Mouse (Mus musculus): Measurements from ENCODE around the gene Fam214a. TPM values are rescaled to one million over a fixed set of nuclear protein-coding genes. Genes with fewer than 3 reads are reported as not detected.

Fam214a gene
- polyA plus RNA-seq, 1 experiment from 2014 or later = 7.3 TPM

GRCm38 (mm10) chr9:75024089-75024488 is 71.4 kb downstream of the Fam214a start:
- no peak overlapping the region for H3K27ac ChIP-seq
- H3K4me3 ChIP-seq = no peak overlapping the region
- WGBS = 17% methylated on average over 7 of the region's 7 CpGs
- DNase-seq (ENCODE audit: low spot score) = no peak
- H3K36me3 ChIP-seq = peaks cover 18% of the 10 kb centered on the region; the same call in 1 of the 2 replicates
- no peaks in the 10 kb centered on the region for H3K9me3 ChIP-seq
- H3K27me3 ChIP-seq (ENCODE audit: insufficient read depth, poor library complexity, severe bottlenecking) = no peaks in the 10 kb centered on the region
- peaks cover 7% of the 10 kb centered on the region for H3K4me1 ChIP-seq

- no peak overlapping the region for H3K27ac ChIP-seq
- H3K36me3 ChIP-seq = peaks cover 10% of the 10 kb centered on the region; the same call in 1 of the 2 replicates
- no peak overlapping the region for H3K4me3 ChIP-seq
- no peaks in the 10 kb centered on the region for H3K9me3 ChIP-seq
- no peak for DNase-seq (ENCODE audit: low spot score)
- 67% methylated on average over 6 of the region's 6 CpGs for WGBS
- peaks cover 7% of the 10 kb centered on the region for H3K4me1 ChIP-seq
- no peaks in the 10 kb centered on the region for H3K27me3 ChIP-seq (ENCODE audit: insufficient read depth, poor library complexity, severe bottlenecking)
Observed at GRCm38 (mm10) chr9:75025689-75026088, 73.0 kb downstream of the Fam214a start.

DNA sequence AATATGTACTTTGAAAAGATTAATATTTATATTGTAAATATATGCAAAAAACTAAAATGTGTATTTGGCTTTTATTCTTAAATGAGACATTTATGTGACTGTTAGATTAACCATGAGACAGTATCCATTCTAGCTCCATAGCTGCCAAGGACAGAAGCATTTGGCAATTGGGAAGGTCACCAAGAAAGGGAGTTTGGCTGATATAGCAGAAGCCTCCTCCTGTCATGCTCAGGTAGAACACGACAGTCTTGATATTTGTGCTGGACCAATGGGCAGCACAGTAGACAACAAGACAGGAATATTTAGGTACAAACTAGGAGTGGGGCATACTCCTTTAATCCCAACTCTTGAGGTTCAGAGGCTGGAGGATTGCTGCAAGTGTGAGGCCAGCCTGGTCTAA is 79.7 kb downstream of the Fam214a start:
- H3K9me3 ChIP-seq = no peaks in the 10 kb centered on the region
- WGBS = 79% methylated on average over 1 of the region's 1 CpGs
- H3K4me3 ChIP-seq = no peak overlapping the region
- no peaks in the 10 kb centered on the region for H3K27me3 ChIP-seq (ENCODE audit: insufficient read depth, poor library complexity, severe bottlenecking)
- H3K4me1 ChIP-seq = 0 out of 2 replicates have a peak, but pooled peaks cover 4% of the 10 kb centered on the region
- H3K27ac ChIP-seq = no peak overlapping the region
- H3K36me3 ChIP-seq = 0 out of 2 replicates have a peak, but pooled peaks cover 3% of the 10 kb centered on the region
- no peak for DNase-seq (ENCODE audit: low spot score)

- DNase-seq (ENCODE audit: low spot score) = no peak
- H3K9me3 ChIP-seq = no peaks in the 10 kb centered on the region
- WGBS = 58% methylated on average over 7 of the region's 7 CpGs
Observed at GRCm38 (mm10) chr9:75033141-75033540, 80.5 kb downstream of the Fam214a start.

DNA sequence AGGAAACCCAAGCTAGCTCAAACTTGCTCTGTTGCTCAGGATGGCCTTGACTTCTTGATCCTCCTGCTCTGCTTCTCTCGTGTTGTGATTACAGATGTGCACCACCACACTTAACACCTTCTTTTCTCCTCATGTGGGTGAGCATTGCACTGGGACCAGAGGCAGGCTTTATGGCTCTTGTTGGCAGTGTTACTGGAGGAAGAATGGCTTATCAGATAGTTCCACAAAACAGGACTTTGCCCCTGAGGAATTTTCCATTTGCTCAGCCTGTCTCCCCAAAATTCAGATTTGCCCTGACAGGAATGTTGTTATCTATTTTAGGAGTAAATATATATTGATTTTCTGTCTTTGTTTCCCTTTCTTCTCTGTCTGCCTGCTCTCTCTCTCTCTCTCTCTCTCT is 82.0 kb downstream of the Fam214a start:
- WGBS = 27% methylated on average over 1 of the region's 1 CpGs
- Histone ChIP-seq H3K4me1 (peaks cover 13% of the 10 kb centered on the region; the same call in 1 of the 2 replicates), H3K36me3 (no peaks in the 10 kb centered on the region), H3K4me3 (no peak overlapping the region), H3K9me3 (no peaks in the 10 kb centered on the region), H3K27ac (0 out of 2 replicates have a peak overlapping the region, but pooled peaks have one; percentile 16), H3K27me3 (ENCODE audit: insufficient read depth, poor library complexity, severe bottlenecking) (no peaks in the 10 kb centered on the region)
- no peak for DNase-seq (ENCODE audit: low spot score)

More at GRCm38 (mm10) chr9:75033141-75033540, 80.5 kb downstream of the Fam214a start:
- Histone ChIP-seq H3K4me3 (no peak overlapping the region), H3K4me1 (0 out of 2 replicates have a peak, but pooled peaks cover 6% of the 10 kb centered on the region), H3K36me3 (0 out of 2 replicates have a peak, but pooled peaks cover 3% of the 10 kb centered on the region), H3K27ac (no peak overlapping the region), H3K27me3 (ENCODE audit: insufficient read depth, poor library complexity, severe bottlenecking) (no peaks in the 10 kb centered on the region)

- Histone ChIP-seq H3K27me3 (ENCODE audit: insufficient read depth, poor library complexity, severe bottlenecking) (no peaks in the 10 kb centered on the region), H3K4me1 (peaks cover 13% of the 10 kb centered on the region; the same call in 1 of the 2 replicates), H3K4me3 (no peak overlapping the region), H3K36me3 (no peaks in the 10 kb centered on the region), H3K27ac (no peak overlapping the region), H3K9me3 (no peaks in the 10 kb centered on the region)
- WGBS = 71% methylated on average over 4 of the region's 4 CpGs
- DNase-seq (ENCODE audit: low spot score) = no peak
Observed at GRCm38 (mm10) chr9:75035944-75036343, 83.3 kb downstream of the Fam214a start.

DNA sequence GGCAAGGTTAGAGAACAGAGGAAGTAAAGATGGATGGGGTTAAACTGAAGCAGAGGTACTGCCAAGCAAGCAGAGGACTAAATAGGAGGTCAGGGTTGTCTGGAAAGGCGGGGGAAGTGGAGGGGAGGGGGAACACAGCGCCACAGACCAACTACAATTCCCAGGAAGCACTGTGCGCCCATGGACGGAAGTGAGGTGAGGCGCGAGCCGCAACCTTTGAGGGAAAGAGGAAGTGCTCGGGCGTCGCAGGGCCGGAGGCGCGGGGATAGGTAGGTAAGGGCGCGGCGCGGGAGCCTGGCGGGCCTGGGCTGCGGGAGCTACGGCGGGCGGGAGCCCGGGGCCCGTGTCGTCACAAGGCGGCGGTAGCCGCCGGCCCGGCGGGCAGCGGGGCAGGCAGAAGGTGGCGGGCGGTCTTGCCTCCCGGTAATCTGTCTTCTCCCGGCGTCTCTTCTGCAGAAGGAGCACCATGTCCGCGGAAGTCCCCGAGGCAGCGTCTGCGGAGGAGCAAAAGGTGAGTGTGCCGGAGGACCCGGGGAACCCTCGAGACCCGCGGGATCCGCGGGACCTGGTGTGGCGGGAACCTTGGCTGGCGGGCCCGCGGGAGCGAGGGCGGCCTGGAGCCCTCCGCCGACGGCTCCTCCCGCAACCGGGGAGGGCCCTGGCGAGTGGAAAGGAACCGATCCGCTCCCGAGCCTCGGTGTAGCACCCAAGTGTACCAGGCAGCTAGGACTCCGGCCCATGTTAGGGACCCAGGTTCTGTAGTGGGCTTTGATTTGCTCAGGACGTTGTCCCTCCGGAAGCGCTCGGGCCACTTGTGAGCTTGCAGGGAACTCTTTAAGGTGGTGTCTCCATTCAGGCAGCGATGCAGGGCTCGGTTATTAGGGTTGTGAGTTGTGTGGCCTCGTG is 85.0 kb downstream of the Fam214a start, which contains the start of gene Arpp19:
Gene Arpp19, plus strand, starts transcription at position 164 of the 906 bp plus-strand sequence.
- peak within 1 kb of the TSS; percentile 98 for H3K4me3 ChIP-seq
- H3K36me3 ChIP-seq = 0 out of 2 replicates have a peak, but pooled peaks cover under 1% of the 10 kb centered on the region
- peak; percentile 94 for DNase-seq (ENCODE audit: low spot score)
- H3K27ac ChIP-seq = peak within 1 kb of the TSS; percentile 96
- WGBS = under 1% methylated on average over 67 of the region's 73 CpGs
- H3K9me3 ChIP-seq = no peaks in the 10 kb centered on the region
- no peaks in the 10 kb centered on the region for H3K27me3 ChIP-seq (ENCODE audit: insufficient read depth, poor library complexity, severe bottlenecking)
- peaks cover 13% of the 10 kb centered on the region; the same call in 1 of the 2 replicates for H3K4me1 ChIP-seq

GRCm38 (mm10) chr9:75038357-75038688 is 85.6 kb downstream of the Fam214a start:
- DNase-seq (ENCODE audit: low spot score) = no peak
- Histone ChIP-seq H3K4me1 (peaks cover 13% of the 10 kb centered on the region; the same call in 1 of the 2 replicates), H3K9me3 (no peaks in the 10 kb centered on the region), H3K4me3 (peak overlapping the region; percentile 98), H3K36me3 (peaks cover 5% of the 10 kb centered on the region; the same call in 1 of the 2 replicates), H3K27me3 (ENCODE audit: insufficient read depth, poor library complexity, severe bottlenecking) (no peaks in the 10 kb centered on the region), H3K27ac (peak overlapping the region; percentile 96)
- 2% methylated on average over 10 of the region's 10 CpGs for WGBS

- no peak overlapping the region for H3K27ac ChIP-seq
- WGBS = 93% methylated on average over 2 of the region's 2 CpGs
- H3K36me3 ChIP-seq = peaks cover 13% of the 10 kb centered on the region
- H3K27me3 ChIP-seq (ENCODE audit: insufficient read depth, poor library complexity, severe bottlenecking) = no peaks in the 10 kb centered on the region
- H3K4me3 ChIP-seq = no peak overlapping the region
- no peak for DNase-seq (ENCODE audit: low spot score)
- H3K4me1 ChIP-seq = peaks cover 13% of the 10 kb centered on the region; the same call in 1 of the 2 replicates
- H3K9me3 ChIP-seq = no peaks in the 10 kb centered on the region
Observed at GRCm38 (mm10) chr9:75040566-75040965, 87.9 kb downstream of the Fam214a start.

- H3K4me3 ChIP-seq = no peak overlapping the region
Observed at GRCm38 (mm10) chr9:75041840-75042525, 89.3 kb downstream of the Fam214a start.

DNA sequence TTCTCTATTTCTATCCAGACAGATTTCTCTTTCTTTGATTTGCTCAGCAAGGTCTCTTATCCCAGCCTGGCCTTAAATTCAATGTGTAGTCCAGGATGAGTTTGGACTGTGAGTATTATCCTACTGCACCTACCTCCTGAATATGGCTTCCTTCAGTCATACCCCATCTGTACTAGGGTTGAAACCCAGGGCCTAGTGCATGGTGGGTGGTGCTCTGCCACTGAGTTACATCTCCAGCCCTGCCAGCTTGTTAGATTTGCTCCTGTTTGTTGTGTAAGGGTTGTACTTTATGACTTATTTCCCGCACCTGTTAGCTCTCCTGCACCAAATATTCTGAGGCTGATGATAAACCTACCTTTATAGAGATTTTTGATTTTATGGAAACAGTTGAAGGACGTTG is 90.5 kb downstream of the Fam214a start:
- H3K9me3 ChIP-seq = no peaks in the 10 kb centered on the region
- H3K4me3 ChIP-seq = no peak overlapping the region
- H3K27me3 ChIP-seq (ENCODE audit: insufficient read depth, poor library complexity, severe bottlenecking) = no peaks in the 10 kb centered on the region
- DNase-seq (ENCODE audit: low spot score) = no peak
- H3K36me3 ChIP-seq = peaks cover 21% of the 10 kb centered on the region
- 88% methylated on average over 2 of the region's 2 CpGs for WGBS
- H3K4me1 ChIP-seq = peaks cover 8% of the 10 kb centered on the region; the same call in 1 of the 2 replicates
- H3K27ac ChIP-seq = no peak overlapping the region

More at GRCm38 (mm10) chr9:75041840-75042525, 89.3 kb downstream of the Fam214a start:
- DNase-seq (ENCODE audit: low spot score) = no peak
- WGBS = 87% methylated on average over 2 of the region's 2 CpGs
- Histone ChIP-seq H3K27ac (no peak overlapping the region), H3K36me3 (peaks cover 16% of the 10 kb centered on the region), H3K27me3 (ENCODE audit: insufficient read depth, poor library complexity, severe bottlenecking) (no peaks in the 10 kb centered on the region), H3K9me3 (no peaks in the 10 kb centered on the region), H3K4me1 (peaks cover 13% of the 10 kb centered on the region; the same call in 1 of the 2 replicates)

- no peak overlapping the region for H3K4me3 ChIP-seq
- H3K9me3 ChIP-seq = no peaks in the 10 kb centered on the region
- H3K4me1 ChIP-seq = no peaks in the 10 kb centered on the region
- peaks cover 21% of the 10 kb centered on the region for H3K36me3 ChIP-seq
- H3K27me3 ChIP-seq (ENCODE audit: insufficient read depth, poor library complexity, severe bottlenecking) = no peaks in the 10 kb centered on the region
- H3K27ac ChIP-seq = no peak overlapping the region
- no peak for DNase-seq (ENCODE audit: low spot score)
Observed at GRCm38 (mm10) chr9:75047079-75047478, 94.4 kb downstream of the Fam214a start.

DNA sequence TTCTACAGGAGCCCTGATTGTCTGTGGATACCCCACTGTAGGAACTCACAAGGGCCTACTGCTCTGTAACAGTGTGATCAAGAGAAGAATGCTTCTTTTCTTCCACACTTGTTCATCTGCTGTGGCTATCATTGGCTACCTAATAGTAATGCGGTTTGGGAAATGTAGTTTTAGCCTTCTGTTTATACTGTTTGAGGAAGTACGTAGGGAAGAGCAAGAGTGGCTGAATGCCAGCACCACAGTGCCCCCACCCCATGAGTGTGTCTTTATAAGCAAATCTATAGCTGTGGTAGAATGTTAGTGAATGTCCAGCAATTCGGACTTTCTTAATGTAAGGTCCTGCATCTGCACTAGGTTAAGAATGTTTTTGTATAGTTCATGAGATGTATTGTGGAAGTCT is 96.4 kb downstream of the Fam214a start:
- no peak overlapping the region for H3K4me3 ChIP-seq
- H3K27ac ChIP-seq = no peak overlapping the region
- H3K27me3 ChIP-seq (ENCODE audit: insufficient read depth, poor library complexity, severe bottlenecking) = no peaks in the 10 kb centered on the region
- no peaks in the 10 kb centered on the region for H3K4me1 ChIP-seq
- 82% methylated on average over 3 of the region's 3 CpGs for WGBS
- H3K36me3 ChIP-seq = peaks cover 16% of the 10 kb centered on the region
- no peaks in the 10 kb centered on the region for H3K9me3 ChIP-seq
- no peak for DNase-seq (ENCODE audit: low spot score)
